Mouse (Mus musculus) forebrain, embryonic 11.5 days (tissue): ENCODE results near the gene Habp2. TPM values are rescaled to one million over a fixed set of nuclear protein-coding genes. Genes with fewer than 3 reads are reported as not detected.

Experiments used
- ATAC-seq: fragments of 200-750 bp; cut with Nextera tagmentation; replicated peaks from 2 replicates; pipeline ENCODE4 v1.8.0; 2017; ENCODE audit warnings: moderate TSS enrichment; ENCODE audit not compliant: low FRiP score
- DNase-seq: peaks from one replicate; pipeline ENCODE4 v3.0.0-alpha.2; 2017; ENCODE audit warnings: low spot score
- H3K27ac ChIP-seq: fragments of 300-500 bp; sonication (generic); 2 replicates; pipeline ENCODE4 v1.5.1; 2014; ENCODE audit warnings: low read depth, low read length
- H3K27me3 ChIP-seq: fragments of 300-500 bp; sonication (generic); 2 replicates; pipeline ENCODE4 v1.6.1; 2014; ENCODE audit warnings: mild to moderate bottlenecking, low read length, mixed read lengths; ENCODE audit not compliant: control insufficient read depth, insufficient read depth
- H3K36me3 ChIP-seq: fragments of 300-500 bp; sonication (generic); 2 replicates; pipeline ENCODE4 v1.6.1; 2014; ENCODE audit warnings: mild to moderate bottlenecking, low read length, moderate library complexity, mixed read lengths; ENCODE audit not compliant: control insufficient read depth, insufficient read depth
- H3K4me1 ChIP-seq: fragments of 300-500 bp; sonication (generic); replicated peaks from 2 replicates; pipeline ENCODE4 v1.6.1; 2014; ENCODE audit warnings: low read length, mixed read lengths; ENCODE audit not compliant: control insufficient read depth, insufficient read depth
- H3K4me2 ChIP-seq: fragments of 300-500 bp; sonication (generic); 2 replicates; pipeline ENCODE4 v1.6.1; 2014; ENCODE audit warnings: low read depth, mild to moderate bottlenecking, low read length, moderate library complexity, mixed read lengths; ENCODE audit not compliant: severe bottlenecking
- H3K4me3 ChIP-seq: fragments of 300-500 bp; sonication (generic); 2 replicates; pipeline ENCODE4 v1.5.1; 2014; ENCODE audit warnings: low read depth, low read length
- H3K9ac ChIP-seq: fragments of 300-500 bp; sonication (generic); 2 replicates; pipeline ENCODE4 v1.6.1; 2014; ENCODE audit warnings: low read length
- H3K9me3 ChIP-seq: fragments of 300-500 bp; sonication (generic); 2 replicates; pipeline ENCODE4 v1.6.1; 2016; ENCODE audit warnings: low read length, mixed read lengths; ENCODE audit not compliant: control insufficient read depth
- WGBS: fragments of 180-500 bp; shearing (Covaris S2); extraction: QIAGEN DNeasy Blood & Tissue Kit; methylation state at CpG from one replicate; pipeline ENCODE4 v1.1.7; 2014; 5-methylcytosine and 5-hydroxymethylcytosine counted together
- polyA plus RNA-seq: library from polyadenylated mRNA; unstranded; fragments of >200 nt; fragmentation: Nextera tagmentation; extraction: Ambion mirVana; gene quantifications from 2 replicates; pipeline ENCODE4 v1.2.1, GENCODE M21; 2014

Gene Habp2
- polyA plus RNA-seq, 1 experiment from 2014 or later, result not detected

GRCm38 (mm10) chr19:56368912-56369311 is 82.0 kb downstream of the Habp2 start:
- no peaks in the 10 kb centered on the region for H3K36me3 ChIP-seq
- no peak for ATAC-seq
- WGBS, result 95% methylated on average over 7 of the region's 7 CpGs

More at GRCm38 (mm10) chr19:56368912-56369311, 82.0 kb downstream of the Habp2 start:
- no peak overlapping the region for H3K4me3 ChIP-seq
- H3K9ac ChIP-seq, result no peak overlapping the region
- no peak overlapping the region for H3K4me2 ChIP-seq
- no peak for DNase-seq
- H3K4me1 ChIP-seq, result peaks cover 3% of the 10 kb centered on the region; the same call in 1 of the 2 replicates
- H3K27ac ChIP-seq, result no peak overlapping the region
- no peaks in the 10 kb centered on the region for H3K27me3 ChIP-seq
- no peaks in the 10 kb centered on the region for H3K9me3 ChIP-seq

Other genes with a start within 250 kb of the Habp2 start
- gene Nrap, start 102.9 kb downstream of the Habp2 start, polyA plus RNA-seq, result 0.17 and 0.20 TPM in 2 replicates
- gene Casp7, start 110.0 kb downstream of the Habp2 start, polyA plus RNA-seq, result 17.4 and 19.6 TPM in 2 replicates
- 0.13 and 0.29 TPM in 2 replicates for gene Plekhs1, start 174.5 kb downstream of the Habp2 start, polyA plus RNA-seq